Mouse (Mus musculus) forebrain, embryonic 11.5 days (tissue): ENCODE measurements around the gene Rundc3a. TPM values are rescaled to one million over a fixed set of nuclear protein-coding genes. Genes with fewer than 3 reads are reported as not detected.
A peak's percentile ranks its signal among the peaks of the same experiment; 100 is the strongest.
"Not testable (repeated sequence)": the region's sequence is repeated elsewhere in the genome, so short reads cannot be mapped to it uniquely, and the experiment has no call there.

Experiments
- ATAC-seq: fragments of 200-750 bp; cut with Nextera tagmentation; replicated peaks from 2 replicates; pipeline ENCODE4 v1.8.0; 2017; ENCODE audit warnings: moderate TSS enrichment; ENCODE audit not compliant: low FRiP score
- DNase-seq: peaks from one replicate; pipeline ENCODE4 v3.0.0-alpha.2; 2017; ENCODE audit warnings: low spot score
- H3K27ac ChIP-seq: fragments of 300-500 bp; sonication (generic); 2 replicates; pipeline ENCODE4 v1.5.1; 2014; ENCODE audit warnings: low read depth, low read length
- H3K27me3 ChIP-seq: fragments of 300-500 bp; sonication (generic); 2 replicates; pipeline ENCODE4 v1.6.1; 2014; ENCODE audit warnings: mild to moderate bottlenecking, low read length, mixed read lengths; ENCODE audit not compliant: control insufficient read depth, insufficient read depth
- H3K36me3 ChIP-seq: fragments of 300-500 bp; sonication (generic); 2 replicates; pipeline ENCODE4 v1.6.1; 2014; ENCODE audit warnings: mild to moderate bottlenecking, low read length, moderate library complexity, mixed read lengths; ENCODE audit not compliant: control insufficient read depth, insufficient read depth
- H3K4me1 ChIP-seq: fragments of 300-500 bp; sonication (generic); replicated peaks from 2 replicates; pipeline ENCODE4 v1.6.1; 2014; ENCODE audit warnings: low read length, mixed read lengths; ENCODE audit not compliant: control insufficient read depth, insufficient read depth
- H3K4me2 ChIP-seq: fragments of 300-500 bp; sonication (generic); 2 replicates; pipeline ENCODE4 v1.6.1; 2014; ENCODE audit warnings: low read depth, mild to moderate bottlenecking, low read length, moderate library complexity, mixed read lengths; ENCODE audit not compliant: severe bottlenecking
- H3K4me3 ChIP-seq: fragments of 300-500 bp; sonication (generic); 2 replicates; pipeline ENCODE4 v1.5.1; 2014; ENCODE audit warnings: low read depth, low read length
- H3K9ac ChIP-seq: fragments of 300-500 bp; sonication (generic); 2 replicates; pipeline ENCODE4 v1.6.1; 2014; ENCODE audit warnings: low read length
- H3K9me3 ChIP-seq: fragments of 300-500 bp; sonication (generic); 2 replicates; pipeline ENCODE4 v1.6.1; 2016; ENCODE audit warnings: low read length, mixed read lengths; ENCODE audit not compliant: control insufficient read depth
- WGBS: fragments of 180-500 bp; shearing (Covaris S2); extraction: QIAGEN DNeasy Blood & Tissue Kit; methylation state at CpG from one replicate; pipeline ENCODE4 v1.1.7; 2014; 5-methylcytosine and 5-hydroxymethylcytosine counted together
- polyA plus RNA-seq: library from polyadenylated mRNA; unstranded; fragments of >200 nt; fragmentation: Nextera tagmentation; extraction: Ambion mirVana; gene quantifications from 2 replicates; pipeline ENCODE4 v1.2.1, GENCODE M21; 2014

Rundc3a gene
- polyA plus RNA-seq, 1 experiment from 2014 or later, result 35.4 TPM

- ATAC-seq (no peak), DNase-seq (no peak)
- WGBS, result 79% methylated on average over 2 of the region's 2 CpGs
- Histone ChIP-seq H3K4me1 (no peaks in the 10 kb centered on the region), H3K36me3 (no peaks in the 10 kb centered on the region), H3K9ac (no peak overlapping the region), H3K4me2 (no peak overlapping the region), H3K27me3 (no peaks in the 10 kb centered on the region), H3K4me3 (no peak overlapping the region), H3K27ac (no peak overlapping the region), H3K9me3 (no peaks in the 10 kb centered on the region)
Observed at GRCm38 (mm10) chr11:102363623-102364022, 29.6 kb upstream of the Rundc3a start.

DNA sequence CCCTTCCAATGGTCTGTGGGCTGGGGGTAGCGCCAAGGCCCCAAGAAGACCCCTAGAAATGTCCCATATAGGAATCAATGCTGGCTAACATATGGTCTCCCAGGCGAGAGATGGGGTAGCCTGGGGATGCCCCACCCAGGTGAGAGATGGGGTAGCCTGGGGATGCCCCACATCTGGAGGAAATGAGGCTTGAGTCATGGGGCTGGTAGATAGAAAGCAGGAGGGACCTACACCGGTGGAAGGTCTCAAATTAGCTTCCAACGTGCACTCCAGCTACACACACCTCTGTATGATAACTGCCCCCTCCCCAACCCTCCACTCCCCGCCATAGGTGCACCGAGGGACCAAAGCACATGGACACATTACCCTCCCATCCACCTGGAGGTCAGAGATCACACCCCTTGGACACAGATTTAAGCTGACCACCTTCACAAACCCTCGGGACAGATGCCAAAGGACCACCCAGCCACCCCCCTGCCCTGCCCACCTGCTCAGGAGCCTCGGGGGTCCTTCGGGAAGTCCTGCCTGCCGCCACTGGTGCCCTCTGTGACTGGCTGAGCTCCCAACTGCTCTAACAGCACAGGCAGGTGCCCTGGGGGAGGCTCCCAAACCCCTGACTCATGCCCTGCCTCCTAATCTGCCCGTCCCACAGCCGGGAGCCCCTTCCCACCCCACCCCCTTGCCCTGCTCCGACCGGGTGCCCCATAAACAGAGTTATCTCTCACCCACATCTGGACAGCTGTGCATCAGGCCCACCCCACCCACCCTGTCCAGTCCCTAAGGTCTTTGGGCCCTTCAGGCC, 28.4 kb upstream of the Rundc3a start:
- DNase-seq (peak; percentile 61), ATAC-seq (0 out of 2 replicates have a peak, but pooled peaks have one; percentile 27)
- 74% methylated on average over 14 of the region's 14 CpGs for WGBS
- Histone ChIP-seq H3K9me3 (no peaks in the 10 kb centered on the region), H3K27me3 (no peaks in the 10 kb centered on the region), H3K9ac (no peak overlapping the region; the same call in 1 of the 2 replicates), H3K4me3 (0 out of 2 replicates have a peak overlapping the region, but pooled peaks have one; percentile 3), H3K27ac (0 out of 2 replicates have a peak overlapping the region, but pooled peaks have one; percentile 25), H3K36me3 (no peaks in the 10 kb centered on the region), H3K4me1 (no peaks in the 10 kb centered on the region), H3K4me2 (no peak overlapping the region)

DNA sequence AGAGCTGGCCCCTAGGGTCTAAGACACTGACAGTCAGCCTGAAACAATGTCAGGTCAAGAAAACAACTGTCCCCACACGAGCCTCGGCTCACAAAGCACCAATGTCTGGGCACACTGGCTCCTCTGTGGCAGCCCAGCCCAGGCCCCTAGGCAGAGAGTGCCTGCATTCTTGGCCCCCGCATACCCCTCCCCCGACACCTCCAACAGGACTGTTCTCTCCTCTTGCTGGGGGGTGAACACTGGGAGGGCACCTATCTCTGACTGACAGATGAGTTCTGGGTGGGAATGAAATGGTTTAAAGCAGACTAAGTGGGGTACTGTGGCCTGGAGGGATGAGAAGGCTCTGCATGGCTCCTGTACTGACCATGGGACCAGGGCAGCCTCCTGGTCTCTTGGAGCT, 27.5 kb upstream of the Rundc3a start:
- Histone ChIP-seq H3K4me1 (no peaks in the 10 kb centered on the region), H3K36me3 (no peaks in the 10 kb centered on the region), H3K27me3 (no peaks in the 10 kb centered on the region), H3K9ac (no peak overlapping the region), H3K27ac (no peak overlapping the region), H3K4me2 (no peak overlapping the region), H3K4me3 (no peak overlapping the region), H3K9me3 (no peaks in the 10 kb centered on the region)
- ATAC-seq (no peak), DNase-seq (no peak)
- whole genome bisulfite sequencing, result 58% methylated on average over 4 of the region's 4 CpGs

DNA sequence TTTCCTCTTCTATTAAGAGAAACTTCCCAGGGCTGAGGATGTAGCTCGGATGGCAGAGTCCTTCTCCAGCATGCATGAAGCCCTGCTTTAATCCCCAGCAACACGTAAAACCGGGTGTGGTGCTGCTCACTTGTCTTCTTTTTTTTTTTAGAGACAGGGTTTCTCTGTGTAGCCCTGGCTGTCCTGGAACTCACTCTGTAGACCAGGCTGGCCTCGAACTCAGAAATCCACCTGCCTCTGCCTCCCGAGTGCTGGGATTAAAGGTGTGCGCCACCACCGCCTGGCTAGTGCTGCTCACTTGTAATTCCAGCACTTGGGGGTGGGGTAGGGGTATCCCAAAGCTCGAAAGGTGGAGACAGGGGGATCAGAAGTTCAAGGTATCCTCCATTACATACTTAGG, 27.1 kb upstream of the Rundc3a start, which contains the start of gene Slc4a1:
TSS of gene Slc4a1 (minus strand) at position 101 of the 400 bp plus-strand sequence.
- H3K9me3 ChIP-seq, H3K4me1 ChIP-seq, DNase-seq, ATAC-seq, H3K27ac ChIP-seq, H3K9ac ChIP-seq, H3K4me2 ChIP-seq, H3K36me3 ChIP-seq, H3K4me3 ChIP-seq, H3K27me3 ChIP-seq: not testable (repeated sequence)
- 89% methylated on average over 8 of the region's 8 CpGs for WGBS

DNA sequence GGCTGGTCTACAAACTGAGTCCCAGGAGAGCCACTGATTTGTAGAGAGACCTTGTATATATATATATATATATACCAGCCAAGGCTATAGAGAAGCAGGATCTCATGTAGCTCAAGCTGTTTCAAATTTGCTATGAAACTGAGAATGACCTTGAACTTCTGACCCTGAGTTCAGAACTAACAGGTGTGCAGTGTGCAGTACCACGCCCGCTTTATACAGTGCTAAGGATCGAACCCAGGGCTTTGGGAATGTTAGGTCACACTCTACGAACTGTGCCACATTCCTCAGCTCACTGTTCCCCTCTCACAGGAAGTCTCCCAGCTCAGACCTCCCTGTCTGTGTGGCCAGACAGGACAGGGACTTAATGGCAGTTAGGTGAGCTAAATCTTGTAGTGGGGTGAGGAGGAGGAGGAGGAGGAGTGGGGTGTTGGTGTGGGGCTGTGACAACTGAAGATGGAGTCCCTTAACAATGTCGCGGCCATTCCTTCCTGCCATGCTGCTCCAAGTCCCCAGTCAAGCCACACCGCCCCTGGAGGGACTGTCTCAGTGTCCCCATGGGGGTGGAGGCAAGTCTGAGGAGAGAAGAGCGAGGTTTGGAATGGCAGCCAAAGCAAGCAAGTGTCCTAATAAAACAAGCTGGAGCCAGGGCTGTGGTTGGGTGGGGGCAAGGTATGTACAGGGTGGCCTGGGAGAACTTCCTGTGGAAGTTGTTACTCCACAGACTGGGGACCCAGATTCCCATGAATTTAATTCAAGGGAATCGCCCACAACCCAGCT, 25.5 kb upstream of the Rundc3a start:
- ATAC-seq (no peak), DNase-seq (no peak)
- Histone ChIP-seq H3K36me3 (no peaks in the 10 kb centered on the region), H3K4me2 (no peak overlapping the region), H3K27ac (no peak overlapping the region), H3K27me3 (no peaks in the 10 kb centered on the region), H3K4me3 (no peak overlapping the region), H3K9ac (no peak overlapping the region), H3K9me3 (no peaks in the 10 kb centered on the region), H3K4me1 (no peaks in the 10 kb centered on the region)
- 87% methylated on average over 9 of the region's 9 CpGs for WGBS

DNA sequence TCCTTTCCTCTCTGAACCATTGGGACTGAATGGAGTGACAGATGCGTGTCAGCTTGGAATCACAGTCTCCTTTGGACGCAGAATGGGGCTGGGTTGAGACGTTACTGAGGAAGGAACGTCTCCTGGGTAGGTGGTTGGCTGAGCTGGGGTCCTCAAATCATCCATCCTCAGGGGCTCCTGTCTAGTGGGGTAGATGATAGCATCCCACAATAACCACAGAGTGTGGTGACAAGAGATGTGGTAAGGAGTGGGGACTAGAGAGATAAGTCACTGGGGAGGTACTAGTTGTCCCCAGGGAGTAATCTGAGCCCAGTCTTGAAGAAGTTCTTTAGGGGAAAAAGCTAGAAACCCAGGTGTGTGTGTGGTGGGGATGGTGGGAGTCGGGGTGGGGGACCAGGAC, 24.9 kb upstream of the Rundc3a start:
- Histone ChIP-seq H3K36me3 (no peaks in the 10 kb centered on the region), H3K9me3 (no peaks in the 10 kb centered on the region)
- 92% methylated on average over 5 of the region's 5 CpGs for WGBS

DNA sequence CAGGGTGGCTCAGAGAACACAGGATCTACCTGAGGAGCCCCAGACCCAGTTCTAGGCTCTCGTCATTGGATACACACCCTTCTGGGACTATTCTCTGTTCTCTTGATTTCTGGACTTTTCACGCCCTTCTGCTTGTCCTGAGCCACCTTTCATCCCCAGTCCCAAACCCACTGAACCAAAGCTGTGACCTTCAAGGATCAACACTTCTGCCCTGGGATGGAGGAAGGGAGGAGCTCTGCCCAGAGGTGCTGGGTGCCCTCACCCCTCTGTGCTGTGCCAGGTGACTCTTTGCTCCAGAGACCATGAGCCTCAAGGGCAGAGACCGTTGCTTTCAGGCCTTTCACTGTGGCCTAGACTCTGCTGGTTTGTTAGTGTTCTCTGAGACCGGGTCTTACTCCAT, 23.9 kb upstream of the Rundc3a start:
- Histone ChIP-seq H3K4me1 (no peaks in the 10 kb centered on the region), H3K27me3 (no peaks in the 10 kb centered on the region), H3K4me3 (no peak overlapping the region), H3K36me3 (no peaks in the 10 kb centered on the region), H3K9me3 (no peaks in the 10 kb centered on the region), H3K4me2 (no peak overlapping the region), H3K9ac (no peak overlapping the region), H3K27ac (no peak overlapping the region)
- ATAC-seq, result no peak
- DNase-seq, result no peak
- WGBS, result 80% methylated on average over 4 of the region's 4 CpGs

More for the DNA sequence above, 24.9 kb upstream of the Rundc3a start:
- no peak overlapping the region for H3K9ac ChIP-seq
- no peak overlapping the region for H3K4me2 ChIP-seq
- H3K27me3 ChIP-seq, result no peaks in the 10 kb centered on the region
- no peak overlapping the region for H3K27ac ChIP-seq
- DNase-seq (no peak), ATAC-seq (no peak)
- H3K4me1 ChIP-seq, result no peaks in the 10 kb centered on the region
- no peak overlapping the region for H3K4me3 ChIP-seq

DNA sequence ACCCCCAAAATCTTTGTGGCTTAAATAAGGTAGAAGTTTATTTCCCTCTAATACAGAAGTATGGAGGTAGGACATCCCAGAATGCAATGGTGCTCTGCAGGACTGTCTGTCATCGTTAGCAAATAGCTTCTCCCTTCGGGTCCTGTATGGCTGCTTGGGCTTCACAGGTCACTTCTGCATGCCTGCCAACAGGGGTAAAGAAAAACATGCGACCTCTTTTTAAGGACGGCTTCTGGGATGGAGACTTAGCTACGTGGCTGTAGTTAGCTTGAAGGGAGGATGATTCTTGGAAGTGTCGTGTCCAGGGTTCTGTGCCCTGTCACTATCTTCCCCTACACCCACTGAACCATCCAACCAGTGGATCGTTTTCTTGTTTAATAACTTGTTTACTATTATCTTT, 22.9 kb upstream of the Rundc3a start:
- 63% methylated on average over 7 of the region's 7 CpGs for WGBS
- Histone ChIP-seq H3K9me3 (no peaks in the 10 kb centered on the region), H3K4me2 (no peak overlapping the region), H3K4me3 (no peak overlapping the region), H3K9ac (no peak overlapping the region), H3K27ac (no peak overlapping the region), H3K27me3 (no peaks in the 10 kb centered on the region), H3K36me3 (no peaks in the 10 kb centered on the region), H3K4me1 (no peaks in the 10 kb centered on the region)
- DNase-seq, result no peak
- ATAC-seq, result no peak
